Mouse (Mus musculus): ENCODE results near the gene Lrrfip1. TPM values are rescaled to one million over a fixed set of nuclear protein-coding genes. Genes with fewer than 3 reads are reported as not detected.

The Lrrfip1 gene
- total RNA-seq, 2 experiments from 2014 or later, result 70.8 to 121 TPM

GRCm38 (mm10) chr1:91077980-91078379, 79.4 kb downstream of the Lrrfip1 start:
- no peak for ATAC-seq (replicated peaks; ENCODE audit: poor library complexity)

- ATAC-seq (replicated peaks; ENCODE audit: poor library complexity), result no peak
Measured at GRCm38 (mm10) chr1:91079740-91080422, 81.3 kb downstream of the Lrrfip1 start.

- ATAC-seq (replicated peaks; ENCODE audit: poor library complexity), result peak; percentile 97
Measured at GRCm38 (mm10) chr1:91080423-91080749, 81.8 kb downstream of the Lrrfip1 start.

GRCm38 (mm10) chr1:91084374-91084773, 85.8 kb downstream of the Lrrfip1 start:
- no peak for ATAC-seq (replicated peaks; ENCODE audit: poor library complexity)

- no peak for ATAC-seq (replicated peaks; ENCODE audit: poor library complexity)
Measured at GRCm38 (mm10) chr1:91085009-91085408, 86.5 kb downstream of the Lrrfip1 start.

- ATAC-seq (replicated peaks; ENCODE audit: poor library complexity), result no peak
Measured at GRCm38 (mm10) chr1:91085686-91086085, 87.1 kb downstream of the Lrrfip1 start.

GRCm38 (mm10) chr1:91086325-91086724, 87.8 kb downstream of the Lrrfip1 start:
- ATAC-seq (replicated peaks; ENCODE audit: poor library complexity), result no peak

- ATAC-seq (replicated peaks; ENCODE audit: poor library complexity), result no peak
Measured at GRCm38 (mm10) chr1:91086748-91087147, 88.2 kb downstream of the Lrrfip1 start.

GRCm38 (mm10) chr1:91088027-91088426, 89.5 kb downstream of the Lrrfip1 start:
- peak; percentile 77 for ATAC-seq (replicated peaks; ENCODE audit: poor library complexity)

- no peak for ATAC-seq (replicated peaks; ENCODE audit: poor library complexity)
Measured at GRCm38 (mm10) chr1:91088941-91089340, 90.4 kb downstream of the Lrrfip1 start.

- no peak for ATAC-seq (replicated peaks; ENCODE audit: poor library complexity)
Measured at GRCm38 (mm10) chr1:91090456-91090855, 91.9 kb downstream of the Lrrfip1 start.

- no peak for ATAC-seq (replicated peaks; ENCODE audit: poor library complexity)
Measured at GRCm38 (mm10) chr1:91092451-91092850, 93.9 kb downstream of the Lrrfip1 start.

- no peak for ATAC-seq (replicated peaks; ENCODE audit: poor library complexity)
Measured at GRCm38 (mm10) chr1:91093296-91093695, 94.8 kb downstream of the Lrrfip1 start.

- ATAC-seq (replicated peaks; ENCODE audit: poor library complexity), result peak; percentile 29; the same call in 1 of the 2 replicates
Measured at GRCm38 (mm10) chr1:91094001-91094400, 95.5 kb downstream of the Lrrfip1 start.

- peak; percentile 37 for ATAC-seq (replicated peaks; ENCODE audit: poor library complexity)
Measured at GRCm38 (mm10) chr1:91095258-91095657, 96.7 kb downstream of the Lrrfip1 start.

GRCm38 (mm10) chr1:91095853-91096252, 97.3 kb downstream of the Lrrfip1 start:
- no peak for ATAC-seq (replicated peaks; ENCODE audit: poor library complexity)

- peak; percentile 52 for ATAC-seq (replicated peaks; ENCODE audit: poor library complexity)
Measured at GRCm38 (mm10) chr1:91096490-91096889, 98.0 kb downstream of the Lrrfip1 start.

- ATAC-seq (replicated peaks; ENCODE audit: poor library complexity), result no peak
Measured at GRCm38 (mm10) chr1:91097283-91097834, 98.8 kb downstream of the Lrrfip1 start.

- ATAC-seq (replicated peaks; ENCODE audit: poor library complexity), result peak; percentile 77
Measured at GRCm38 (mm10) chr1:91098887-91099286, 100.3 kb downstream of the Lrrfip1 start.

GRCm38 (mm10) chr1:91101709-91102440, 103.3 kb downstream of the Lrrfip1 start:
- no peak for ATAC-seq (replicated peaks; ENCODE audit: poor library complexity)

- no peak for ATAC-seq (replicated peaks; ENCODE audit: poor library complexity)
Measured at GRCm38 (mm10) chr1:91103366-91103983, 104.9 kb downstream of the Lrrfip1 start.

- 0 out of 2 replicates have a peak, but pooled peaks have one; percentile 29 for ATAC-seq (replicated peaks; ENCODE audit: poor library complexity)
Measured at GRCm38 (mm10) chr1:91107548-91107947, 109.0 kb downstream of the Lrrfip1 start.

All from megakaryocyte progenitor cell, adult 5-6 weeks (primary cell).